Mouse (Mus musculus): ENCODE results near the gene Taar7d.
"Not testable (repeated sequence)": the region's sequence is repeated elsewhere in the genome, so short reads cannot be mapped to it uniquely, and the experiment has no call there.

Taar7d gene

GRCm38 (mm10) chr10:24026922-24027321 lies at the start of gene Taar7d:
Gene Taar7d (plus strand): TSS chr10:24027222.
- no peak for DNase-seq (ENCODE audit: low spot score)

- DNase-seq (ENCODE audit: low spot score) = no peak
These were observed 49.1 kb upstream of the Taar7d start for GRCm38 (mm10) chr10:23977958-23978357.

GRCm38 (mm10) chr10:23978901-23979705 lies 47.9 kb upstream of the Taar7d start:
- DNase-seq (ENCODE audit: low spot score) = peak; percentile 60

GRCm38 (mm10) chr10:23985546-23985945 lies 41.5 kb upstream of the Taar7d start, which contains the start of gene Taar6:
Gene Taar6 (minus strand): TSS chr10:23985646.
- DNase-seq (ENCODE audit: low spot score) = no peak

- no peak for DNase-seq (ENCODE audit: low spot score)
These were observed 40.6 kb upstream of the Taar7d start for GRCm38 (mm10) chr10:23986419-23986818.

- DNase-seq (ENCODE audit: low spot score) = no peak
These were observed 33.6 kb upstream of the Taar7d start, which contains the start of gene Taar7a for GRCm38 (mm10) chr10:23993381-23993780. Gene Taar7a (minus strand): TSS chr10:23993481.

GRCm38 (mm10) chr10:23999639-24000038 lies 27.4 kb upstream of the Taar7d start, which contains the start of gene Taar7b:
Gene Taar7b (plus strand): TSS chr10:23999939.
- DNase-seq (ENCODE audit: low spot score) = no peak

- no peak for DNase-seq (ENCODE audit: low spot score)
These were observed 20.6 kb upstream of the Taar7d start for GRCm38 (mm10) chr10:24006442-24006841.

GRCm38 (mm10) chr10:24007034-24007433 lies 20.0 kb upstream of the Taar7d start:
- DNase-seq (ENCODE audit: low spot score) = peak; percentile 48

GRCm38 (mm10) chr10:24008143-24008542 lies 18.9 kb upstream of the Taar7d start:
- no peak for DNase-seq (ENCODE audit: low spot score)

- DNase-seq (ENCODE audit: low spot score) = no peak
These were observed 4.3 kb downstream of the Taar7d start for GRCm38 (mm10) chr10:24031347-24031746.

- DNase-seq (ENCODE audit: low spot score) = no peak
These were observed 10.3 kb downstream of the Taar7d start, which contains the start of gene Taar7e for GRCm38 (mm10) chr10:24037314-24037713. Gene Taar7e (plus strand): TSS chr10:24037614.

GRCm38 (mm10) chr10:24040120-24040869 lies 13.3 kb downstream of the Taar7d start:
- DNase-seq (ENCODE audit: low spot score) = peak; percentile 34

- DNase-seq (ENCODE audit: low spot score) = no peak
These were observed 22.2 kb downstream of the Taar7d start, which contains the start of gene Taar7f for GRCm38 (mm10) chr10:24049210-24049609. Gene Taar7f (plus strand): TSS chr10:24049510.

GRCm38 (mm10) chr10:24052039-24052438 lies 25.0 kb downstream of the Taar7d start:
- no peak for DNase-seq (ENCODE audit: low spot score)

- no peak for DNase-seq (ENCODE audit: low spot score)
These were observed 32.0 kb downstream of the Taar7d start for GRCm38 (mm10) chr10:24058986-24059385.

GRCm38 (mm10) chr10:24074751-24075150 lies 47.7 kb downstream of the Taar7d start:
- DNase-seq (ENCODE audit: low spot score) = not testable (repeated sequence)

- DNase-seq (ENCODE audit: low spot score) = not testable (repeated sequence)
These were observed 49.2 kb downstream of the Taar7d start, which contains the start of gene Taar8a for GRCm38 (mm10) chr10:24076200-24076599. Gene Taar8a (plus strand): TSS chr10:24076500.

Data from c-Kit-positive CD71-positive TER-119-positive erythroid progenitor cells, embryonic 14.5 days (primary cell).